Mouse (Mus musculus) cerebellum, adult 2 months (tissue): Measurements from ENCODE around the gene Fgfr2.

Source experiments
- CTCF ChIP-seq: fragments of 200-500 bp; IDR thresholded peaks from 2 replicates; pipeline ENCODE4 v1.5.1; 2011; ENCODE audit warnings: low read depth, mild to moderate bottlenecking, control low read depth, low read length, moderate library complexity, borderline replicate concordance; ENCODE audit not compliant: insufficient read depth
- POLR2A ChIP-seq: fragments of 200-500 bp; IDR thresholded peaks from 2 replicates; pipeline ENCODE4 v1.6.1; 2011; ENCODE audit warnings: low read length, control low read depth, borderline replicate concordance; ENCODE audit not compliant: insufficient read depth

- TF ChIP-seq CTCF (no peak), POLR2A (no peak)
Observed at GRCm38 (mm10) chr7:130922981-130923731, 2200.0 kb downstream of the Fgfr2 start.
